Mouse (Mus musculus): Measurements from ENCODE around the gene Galnt9.

DNA sequence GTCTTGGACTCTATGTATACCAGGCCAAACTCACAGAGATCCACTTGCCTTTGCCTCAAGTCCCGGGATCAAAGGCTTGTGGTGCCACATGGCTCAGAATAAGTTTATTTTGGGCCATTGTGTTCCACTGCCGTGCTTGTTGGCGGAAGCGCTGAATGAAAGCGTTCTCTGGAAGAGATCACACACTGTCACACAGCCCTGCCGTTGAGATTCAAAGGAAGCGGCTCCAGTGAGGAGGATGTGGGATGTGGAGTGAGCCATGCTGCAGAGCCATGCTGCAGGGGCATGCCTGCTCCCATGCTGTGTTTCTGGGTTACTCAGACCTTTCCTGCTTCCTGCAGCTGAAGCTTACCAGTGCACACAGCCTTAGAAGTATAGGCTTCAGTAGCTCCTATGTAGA lies 4.3 kb downstream of the Galnt9 start:
- no peak for TF ChIP-seq CTCF (IDR thresholded peaks at IDR 0.05; ENCODE audit: borderline replicate concordance, extremely low read depth, insufficient read depth, insufficient read length)
- TF ChIP-seq POLR2A (IDR thresholded peaks at IDR 0.05; ENCODE audit: borderline replicate concordance, extremely low read depth, insufficient read depth, insufficient read length, poor library complexity, severe bottlenecking): no peak

Data from brain, embryonic 14.5 days (tissue).